Mouse (Mus musculus) gastrocnemius, postnatal 14 days (tissue): ENCODE data around the gene Unc93b1. TPM values are rescaled to one million over a fixed set of nuclear protein-coding genes. Genes with fewer than 3 reads are reported as not detected.
"Not testable (repeated sequence)": the region's sequence is repeated elsewhere in the genome, so short reads cannot be mapped to it uniquely, and the experiment has no call there.

ENCODE experiments used
- DNase-seq: peaks from one replicate; pipeline ENCODE4 v3.0.0; 2021; ENCODE audit warnings: mixed read lengths
- intact Hi-C: fragments of 180-260 bp; cut with DNase I; formaldehyde crosslinking; loops from one replicate; pipeline ENCODE4 v1.15.1; 2025; ENCODE audit warnings: low total_unique reads
- total RNA-seq, 2 experiments: library from RNA; stranded (reverse); gene quantifications; 2 replicates each; pipeline ENCODE4 v1.2.3; 2021

Gene Unc93b1
- total RNA-seq, 2 experiments from 2014 or later = 13.7 to 13.8 TPM

GRCm38 (mm10) chr19:3966330-3967075 lies 31.5 kb downstream of the Unc93b1 start:
- intact Hi-C loops = no loop called here
- DNase-seq = no peak

GRCm38 (mm10) chr19:3967258-3967657 lies 32.3 kb downstream of the Unc93b1 start:
- intact Hi-C loops = no loop called here
- DNase-seq = no peak

GRCm38 (mm10) chr19:3972229-3972628 lies 37.2 kb downstream of the Unc93b1 start, which contains the start of gene Aldh3b2:
TSS of gene Aldh3b2 (plus strand) at chr19:3972328.
- no peak for DNase-seq
- intact Hi-C loops = no loop called here

GRCm38 (mm10) chr19:3974608-3975007 lies 39.6 kb downstream of the Unc93b1 start:
- DNase-seq, intact Hi-C loops: not testable (repeated sequence)

- intact Hi-C loops = no loop called here
- DNase-seq = no peak
Measured at GRCm38 (mm10) chr19:3975866-3976265, 40.9 kb downstream of the Unc93b1 start.

GRCm38 (mm10) chr19:3980309-3980708 lies 45.3 kb downstream of the Unc93b1 start:
- intact Hi-C loops = loop anchor here (2.0 kb wide), 1 partner anchor 34 kb away; no protein-coding TSS in a partner anchor
- peak; percentile 75 for DNase-seq

- no peak for DNase-seq
- intact Hi-C loops = loop anchor here (2.0 kb wide), 1 partner anchor 34 kb away; no protein-coding TSS in a partner anchor
Measured at GRCm38 (mm10) chr19:3980917-3981316, 45.9 kb downstream of the Unc93b1 start.

GRCm38 (mm10) chr19:3983527-3984200 lies 48.7 kb downstream of the Unc93b1 start:
- intact Hi-C loops = no loop called here
- DNase-seq = no peak

- DNase-seq = no peak
- intact Hi-C loops = no loop called here
Measured at GRCm38 (mm10) chr19:3985261-3985681, 50.3 kb downstream of the Unc93b1 start.

GRCm38 (mm10) chr19:3986334-3986733 lies 51.3 kb downstream of the Unc93b1 start, which contains the start of gene Acy3:
TSS of gene Acy3 (plus strand) at chr19:3986570.
- intact Hi-C loops = no loop called here
- peak; percentile 86 for DNase-seq

GRCm38 (mm10) chr19:3988066-3988465 lies 53.1 kb downstream of the Unc93b1 start:
- intact Hi-C loops = no loop called here

GRCm38 (mm10) chr19:3988750-3989149 lies 53.8 kb downstream of the Unc93b1 start:
- intact Hi-C loops = no loop called here
- DNase-seq = no peak

More at GRCm38 (mm10) chr19:3988066-3988465, 53.1 kb downstream of the Unc93b1 start:
- DNase-seq = no peak

GRCm38 (mm10) chr19:3990804-3991203 lies 55.8 kb downstream of the Unc93b1 start:
- intact Hi-C loops = no loop called here
- DNase-seq = no peak

- intact Hi-C loops = no loop called here
- no peak for DNase-seq
Measured at GRCm38 (mm10) chr19:3991562-3991961, 56.6 kb downstream of the Unc93b1 start.

GRCm38 (mm10) chr19:3991966-3992365 lies 57.0 kb downstream of the Unc93b1 start:
- intact Hi-C loops = no loop called here
- DNase-seq = no peak

- DNase-seq = no peak
- intact Hi-C loops = no loop called here
Measured at GRCm38 (mm10) chr19:3992416-3992815, 57.4 kb downstream of the Unc93b1 start, which contains the start of gene Tbx10. TSS of gene Tbx10 (plus strand) at chr19:3992752.

GRCm38 (mm10) chr19:3994932-3995331 lies 59.9 kb downstream of the Unc93b1 start:
- DNase-seq = no peak
- intact Hi-C loops = no loop called here

- DNase-seq = no peak
- intact Hi-C loops = no loop called here
Measured at GRCm38 (mm10) chr19:3995505-3995904, 60.5 kb downstream of the Unc93b1 start.

GRCm38 (mm10) chr19:3996106-3996505 lies 61.1 kb downstream of the Unc93b1 start:
- intact Hi-C loops = no loop called here
- no peak for DNase-seq

GRCm38 (mm10) chr19:3996747-3997146 lies 61.8 kb downstream of the Unc93b1 start:
- no peak for DNase-seq

GRCm38 (mm10) chr19:3997231-3997630 lies 62.2 kb downstream of the Unc93b1 start:
- DNase-seq = no peak
- intact Hi-C loops = no loop called here

More at GRCm38 (mm10) chr19:3996747-3997146, 61.8 kb downstream of the Unc93b1 start:
- intact Hi-C loops = no loop called here
